Mouse (Mus musculus): ENCODE measurements around the gene Cdkn1c.

Cdkn1c gene

DNA sequence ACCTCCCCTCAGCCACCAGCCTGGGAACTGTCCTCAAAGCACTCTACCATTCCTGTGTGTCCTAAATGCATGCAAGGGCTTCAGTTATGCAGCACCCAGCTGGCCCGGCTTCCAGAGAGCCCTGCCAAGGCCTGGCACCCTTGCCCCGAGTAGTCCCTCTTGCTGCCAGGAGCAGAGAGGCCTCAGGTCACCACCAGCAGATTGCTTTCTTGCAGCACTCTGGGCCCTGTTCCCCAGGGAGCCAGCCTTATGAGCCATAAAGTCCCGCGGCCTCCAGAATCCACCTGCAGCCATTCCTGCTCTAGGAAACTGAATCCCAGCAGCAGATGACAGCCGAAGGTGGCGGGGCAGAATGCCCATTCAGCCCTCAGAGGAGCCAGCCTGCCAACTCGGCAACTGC is 27.5 kb downstream of the Cdkn1c start:
- DNase-seq, result no peak

DNA sequence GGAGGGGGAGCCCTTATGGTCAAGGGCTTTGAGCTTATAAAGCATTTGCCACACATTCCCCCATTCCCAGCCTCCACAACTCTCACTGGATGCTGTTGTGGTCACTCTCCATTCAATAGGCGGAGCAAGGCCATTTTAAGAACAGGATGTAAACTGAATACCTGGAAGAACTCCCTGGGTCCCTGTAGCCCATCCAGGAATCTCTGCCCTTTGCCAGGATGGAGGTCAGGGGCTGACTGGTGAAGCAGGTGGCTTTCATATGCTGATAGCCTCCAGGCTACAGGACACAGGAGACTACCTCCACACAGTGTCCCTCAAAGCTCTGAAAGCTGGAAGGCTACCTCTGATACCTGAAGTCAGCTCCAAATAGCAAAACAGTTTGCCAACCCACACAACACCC is 28.2 kb downstream of the Cdkn1c start:
- no peak for DNase-seq

DNA sequence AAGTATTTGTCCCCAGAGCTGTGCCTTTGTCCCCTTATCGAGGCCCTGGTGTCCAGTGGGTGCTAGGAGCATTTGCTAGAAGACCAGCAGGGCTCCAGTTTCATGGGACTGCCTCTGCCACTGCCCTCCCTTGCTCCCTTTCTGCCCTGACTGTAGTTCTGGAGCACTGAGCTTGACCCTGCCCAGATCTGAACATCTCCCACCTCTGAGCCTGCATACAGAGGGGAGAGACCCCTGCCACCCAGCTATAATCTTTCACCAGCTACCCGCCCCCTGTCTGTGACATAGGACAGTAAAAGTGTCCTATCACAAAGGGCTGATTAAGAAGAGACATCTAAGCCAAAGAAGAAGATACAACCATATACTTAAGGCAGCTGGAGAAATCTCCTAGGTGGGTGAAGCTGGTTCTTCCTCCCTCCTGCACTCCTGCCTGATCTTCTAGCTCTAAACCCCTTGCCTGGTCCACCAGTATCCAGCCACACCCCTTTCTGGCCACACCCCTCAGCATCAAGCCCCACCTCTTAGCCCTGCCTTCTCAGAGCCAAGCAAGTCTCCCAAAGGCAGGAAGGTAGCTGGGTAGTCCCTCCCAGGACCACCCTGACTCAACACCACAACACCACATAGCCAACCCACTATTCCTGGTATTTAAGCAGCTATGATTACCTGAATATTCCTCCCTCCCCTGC is 31.9 kb downstream of the Cdkn1c start:
- DNase-seq, result peak in 1 of 2 experiments; percentile 30

DNA sequence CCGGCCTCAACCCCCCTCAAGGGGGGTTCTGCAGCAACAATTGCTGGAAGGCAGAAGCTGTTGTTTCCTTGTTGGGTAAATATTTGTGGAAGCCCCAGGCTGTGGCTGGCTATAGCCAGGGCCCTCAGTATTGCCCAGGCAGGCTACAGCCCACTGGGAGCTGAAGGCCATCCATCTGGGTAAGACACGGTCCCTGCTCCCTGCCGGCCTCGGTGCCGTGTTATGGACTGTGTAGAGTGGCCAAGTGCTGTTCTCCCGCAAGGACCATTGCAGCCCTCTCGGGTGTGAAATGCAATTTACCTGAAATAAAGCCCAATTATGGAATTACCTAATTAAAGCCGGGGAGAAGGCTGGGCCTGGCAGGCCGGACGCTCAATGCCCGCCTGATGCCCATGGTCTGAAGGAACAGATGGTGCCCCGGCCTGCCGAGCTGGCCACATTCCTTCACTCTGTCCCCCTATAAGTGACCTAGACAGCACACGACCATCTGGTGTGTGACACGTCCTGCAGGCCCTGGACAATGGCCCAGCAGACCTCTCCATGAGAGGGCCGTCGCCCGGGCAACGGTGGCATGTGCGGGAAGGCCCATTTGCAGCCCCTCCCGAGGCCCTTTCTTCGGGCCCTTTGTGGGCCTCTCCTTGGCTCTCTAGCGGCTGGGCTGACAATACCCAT is 32.6 kb downstream of the Cdkn1c start:
- DNase-seq, result peak; percentile 39 to 54

DNA sequence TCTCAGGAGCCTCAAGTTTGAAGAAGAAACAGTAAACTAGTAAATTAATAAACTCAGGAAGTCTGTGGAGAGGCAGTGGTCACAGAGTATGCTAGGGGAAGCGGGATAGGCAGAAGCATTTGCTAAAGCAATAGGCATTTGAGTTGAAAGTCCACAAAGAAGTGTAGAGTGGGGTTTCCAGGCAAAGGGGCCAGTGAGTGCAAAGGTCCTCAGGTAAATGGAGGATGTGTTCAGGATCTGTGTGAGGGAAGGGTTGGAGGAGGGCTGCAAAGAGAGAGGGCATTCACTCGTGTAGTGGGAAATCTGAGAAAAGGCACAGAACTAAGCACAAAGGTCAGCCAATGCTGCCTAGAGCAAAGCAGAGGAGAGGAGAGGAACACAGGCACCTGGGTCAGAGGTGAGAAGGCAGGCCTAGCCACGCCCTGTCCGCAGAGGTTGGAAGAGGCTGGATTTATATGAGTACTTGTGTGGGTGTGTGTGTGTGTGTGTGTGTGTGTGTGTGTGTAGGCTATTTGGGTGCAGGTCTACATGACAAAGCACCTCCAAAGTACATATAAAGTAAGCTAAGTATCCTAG is 41.2 kb downstream of the Cdkn1c start:
- DNase-seq, result no peak

- no peak for DNase-seq
These were observed 43.0 kb downstream of the Cdkn1c start for GRCm38 (mm10) chr7:143417875-143418274.

- DNase-seq, result no peak
These were observed 44.4 kb downstream of the Cdkn1c start for GRCm38 (mm10) chr7:143416406-143416805.

- no peak for DNase-seq
These were observed 45.8 kb downstream of the Cdkn1c start for GRCm38 (mm10) chr7:143415070-143415469.

- DNase-seq, result no peak
These were observed 48.2 kb downstream of the Cdkn1c start for GRCm38 (mm10) chr7:143412606-143413005.

- DNase-seq, result peak in 1 of 2 experiments; percentile 33
These were observed 52.2 kb downstream of the Cdkn1c start for GRCm38 (mm10) chr7:143408615-143409021.
